Mouse (Mus musculus) liver, adult 2 months (tissue): Measurements from ENCODE around the gene Ogfod3.

Experiments
- CTCF ChIP-seq: fragments of 200-500 bp; IDR thresholded peaks from 2 replicates; pipeline ENCODE4 v1.5.1; 2011; ENCODE audit warnings: low read depth, low read length, control low read depth
- POLR2A ChIP-seq: fragments of 200-500 bp; IDR thresholded peaks from 2 replicates; pipeline ENCODE4 v1.6.1; 2011; ENCODE audit warnings: low read length, control low read depth; ENCODE audit not compliant: insufficient read depth; ENCODE audit errors: extremely low read depth

- TF ChIP-seq CTCF: no peak
- no peak for TF ChIP-seq POLR2A
Observed at GRCm38 (mm10) chr11:121199851-121200250, 4.7 kb downstream of the Ogfod3 start.
